Mouse (Mus musculus): Measurements from ENCODE around the gene Adgrf3. TPM values are rescaled to one million over a fixed set of nuclear protein-coding genes. Genes with fewer than 3 reads are reported as not detected.
A peak's percentile ranks its signal among the peaks of the same experiment; 100 is the strongest.

The Adgrf3 gene
- polyA plus RNA-seq, 1 experiment = not detected

- no peak for TF ChIP-seq FLI1 (IDR thresholded peaks at IDR 0.05; ENCODE audit: low read length)
- no peak overlapping the region for H3K4me3 ChIP-seq (replicated peaks)
- no peaks in the 10 kb centered on the region for H3K27me3 ChIP-seq (replicated peaks)
- no peaks in the 10 kb centered on the region for H3K9me3 ChIP-seq
- peaks cover 96% of the 10 kb centered on the region for H3K36me3 ChIP-seq (replicated peaks; ENCODE audit: low read length)
- peaks cover 15% of the 10 kb centered on the region for H3K4me1 ChIP-seq
Measured at GRCm38 (mm10) chr5:30172931-30173692, 32.4 kb downstream of the Adgrf3 start.

GRCm38 (mm10) chr5:30172115-30172514 lies 33.4 kb downstream of the Adgrf3 start:
- Histone ChIP-seq H3K27me3 (replicated peaks) (no peaks in the 10 kb centered on the region), H3K36me3 (replicated peaks; ENCODE audit: low read length) (peaks cover 94% of the 10 kb centered on the region), H3K4me1 (peaks cover 15% of the 10 kb centered on the region), H3K4me3 (replicated peaks) (no peak overlapping the region), H3K9me3 (no peaks in the 10 kb centered on the region)
- TF ChIP-seq FLI1 (IDR thresholded peaks at IDR 0.05; ENCODE audit: low read length) (no peak), GATA1 (IDR thresholded peaks at IDR 0.05; ENCODE audit: borderline replicate concordance, low read length) (no peak)

- H3K36me3 ChIP-seq (replicated peaks; ENCODE audit: low read length) = peaks cover 91% of the 10 kb centered on the region
Measured at GRCm38 (mm10) chr5:30170303-30170940, 35.1 kb downstream of the Adgrf3 start.

GRCm38 (mm10) chr5:30165234-30165946 lies 40.1 kb downstream of the Adgrf3 start:
- TF ChIP-seq FLI1 (IDR thresholded peaks at IDR 0.05; ENCODE audit: low read length) (no peak), GATA1 (IDR thresholded peaks at IDR 0.05; ENCODE audit: borderline replicate concordance, low read length) (no peak)
- Histone ChIP-seq H3K36me3 (replicated peaks; ENCODE audit: low read length) (peaks cover 68% of the 10 kb centered on the region), H3K4me1 (peaks cover 22% of the 10 kb centered on the region)

More at GRCm38 (mm10) chr5:30170303-30170940, 35.1 kb downstream of the Adgrf3 start:
- Histone ChIP-seq H3K4me3 (replicated peaks) (no peak overlapping the region), H3K9me3 (no peaks in the 10 kb centered on the region), H3K4me1 (peaks cover 15% of the 10 kb centered on the region), H3K27me3 (replicated peaks) (no peaks in the 10 kb centered on the region)
- no peak for TF ChIP-seq FLI1 (IDR thresholded peaks at IDR 0.05; ENCODE audit: low read length)
- no peak for TF ChIP-seq GATA1 (IDR thresholded peaks at IDR 0.05; ENCODE audit: borderline replicate concordance, low read length)

GRCm38 (mm10) chr5:30162339-30162738 lies 43.2 kb downstream of the Adgrf3 start:
- Histone ChIP-seq H3K4me3 (replicated peaks) (no peak overlapping the region), H3K36me3 (replicated peaks; ENCODE audit: low read length) (peaks cover 47% of the 10 kb centered on the region), H3K27me3 (replicated peaks) (no peaks in the 10 kb centered on the region), H3K4me1 (peaks cover 35% of the 10 kb centered on the region), H3K9me3 (no peaks in the 10 kb centered on the region)
- no peak for TF ChIP-seq FLI1 (IDR thresholded peaks at IDR 0.05; ENCODE audit: low read length)
- no peak for TF ChIP-seq GATA1 (IDR thresholded peaks at IDR 0.05; ENCODE audit: borderline replicate concordance, low read length)

More at GRCm38 (mm10) chr5:30165234-30165946, 40.1 kb downstream of the Adgrf3 start:
- H3K4me3 ChIP-seq (replicated peaks) = no peak overlapping the region
- H3K27me3 ChIP-seq (replicated peaks) = no peaks in the 10 kb centered on the region
- no peaks in the 10 kb centered on the region for H3K9me3 ChIP-seq

GRCm38 (mm10) chr5:30161836-30162235 lies 43.7 kb downstream of the Adgrf3 start:
- H3K36me3 ChIP-seq (replicated peaks; ENCODE audit: low read length) = peaks cover 43% of the 10 kb centered on the region
- H3K4me1 ChIP-seq = peaks cover 39% of the 10 kb centered on the region
- H3K27me3 ChIP-seq (replicated peaks) = no peaks in the 10 kb centered on the region
- no peak for TF ChIP-seq GATA1 (IDR thresholded peaks at IDR 0.05; ENCODE audit: borderline replicate concordance, low read length)
- no peak for TF ChIP-seq FLI1 (IDR thresholded peaks at IDR 0.05; ENCODE audit: low read length)
- no peaks in the 10 kb centered on the region for H3K9me3 ChIP-seq
- no peak overlapping the region for H3K4me3 ChIP-seq (replicated peaks)

- H3K27me3 ChIP-seq (replicated peaks) = no peaks in the 10 kb centered on the region
- H3K4me1 ChIP-seq = peaks cover 41% of the 10 kb centered on the region
- H3K9me3 ChIP-seq = no peaks in the 10 kb centered on the region
- H3K4me3 ChIP-seq (replicated peaks) = no peak overlapping the region
- no peak for TF ChIP-seq FLI1 (IDR thresholded peaks at IDR 0.05; ENCODE audit: low read length)
- no peak for TF ChIP-seq GATA1 (IDR thresholded peaks at IDR 0.05; ENCODE audit: borderline replicate concordance, low read length)
- peaks cover 24% of the 10 kb centered on the region for H3K36me3 ChIP-seq (replicated peaks; ENCODE audit: low read length)
Measured at GRCm38 (mm10) chr5:30159601-30160000, 45.9 kb downstream of the Adgrf3 start.

- H3K4me3 ChIP-seq (replicated peaks) = peak overlapping the region; percentile 99
- peaks cover 41% of the 10 kb centered on the region for H3K4me1 ChIP-seq
- H3K9me3 ChIP-seq = no peaks in the 10 kb centered on the region
- H3K27me3 ChIP-seq (replicated peaks) = no peaks in the 10 kb centered on the region
- no peak for TF ChIP-seq FLI1 (IDR thresholded peaks at IDR 0.05; ENCODE audit: low read length)
- no peak for TF ChIP-seq GATA1 (IDR thresholded peaks at IDR 0.05; ENCODE audit: borderline replicate concordance, low read length)
- peaks cover 18% of the 10 kb centered on the region for H3K36me3 ChIP-seq (replicated peaks; ENCODE audit: low read length)
Measured at GRCm38 (mm10) chr5:30155821-30156629, 49.5 kb downstream of the Adgrf3 start.

- H3K36me3 ChIP-seq (replicated peaks; ENCODE audit: low read length) = peaks cover 12% of the 10 kb centered on the region
- H3K4me1 ChIP-seq = peaks cover 35% of the 10 kb centered on the region
- H3K9me3 ChIP-seq = no peaks in the 10 kb centered on the region
- no peaks in the 10 kb centered on the region for H3K27me3 ChIP-seq (replicated peaks)
- H3K4me3 ChIP-seq (replicated peaks) = peak overlapping the region; percentile 99
- no peak for TF ChIP-seq FLI1 (IDR thresholded peaks at IDR 0.05; ENCODE audit: low read length)
- TF ChIP-seq GATA1 (IDR thresholded peaks at IDR 0.05; ENCODE audit: borderline replicate concordance, low read length) = no peak
Measured at GRCm38 (mm10) chr5:30155395-30155792, 50.1 kb downstream of the Adgrf3 start.
